Mouse (Mus musculus): ENCODE results near the gene Slc35d1. TPM values are rescaled to one million over a fixed set of nuclear protein-coding genes. Genes with fewer than 3 reads are reported as not detected.
"Not testable (repeated sequence)": the region's sequence is repeated elsewhere in the genome, so short reads cannot be mapped to it uniquely, and the experiment has no call there.

The Slc35d1 gene
- polyA plus RNA-seq, 1 experiment = 1.4 TPM

DNA sequence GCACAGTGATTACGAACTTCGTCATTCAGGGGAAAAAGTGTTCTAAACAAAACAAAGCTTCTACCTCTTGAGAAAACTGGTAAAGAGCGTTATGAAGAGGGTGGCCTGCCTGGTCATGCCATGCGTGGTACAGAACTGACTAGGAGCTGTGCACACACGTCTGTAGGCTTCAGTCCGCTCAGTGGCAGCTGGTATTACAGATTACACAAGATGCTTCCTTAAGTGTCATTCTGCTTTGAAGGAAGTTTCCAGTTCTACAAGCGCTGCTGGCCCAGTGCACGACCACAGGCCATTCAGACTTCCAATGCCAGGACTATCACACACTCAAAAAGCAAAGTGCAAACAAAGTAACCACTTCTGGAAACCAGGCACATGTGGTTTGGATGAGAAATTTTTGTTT, 17.6 kb downstream of the Slc35d1 start:
- Histone ChIP-seq H3K27me3 (replicated peaks) (no peaks in the 10 kb centered on the region), H3K4me3 (replicated peaks) (no peak overlapping the region), H3K36me3 (replicated peaks; ENCODE audit: low read length) (peaks cover 92% of the 10 kb centered on the region), H3K9me3 (no peaks in the 10 kb centered on the region), H3K4me1 (peaks cover 22% of the 10 kb centered on the region)
- no peak for TF ChIP-seq GATA1 (IDR thresholded peaks at IDR 0.05; ENCODE audit: borderline replicate concordance, low read length)
- TF ChIP-seq FLI1 (IDR thresholded peaks at IDR 0.05; ENCODE audit: low read length) = no peak

DNA sequence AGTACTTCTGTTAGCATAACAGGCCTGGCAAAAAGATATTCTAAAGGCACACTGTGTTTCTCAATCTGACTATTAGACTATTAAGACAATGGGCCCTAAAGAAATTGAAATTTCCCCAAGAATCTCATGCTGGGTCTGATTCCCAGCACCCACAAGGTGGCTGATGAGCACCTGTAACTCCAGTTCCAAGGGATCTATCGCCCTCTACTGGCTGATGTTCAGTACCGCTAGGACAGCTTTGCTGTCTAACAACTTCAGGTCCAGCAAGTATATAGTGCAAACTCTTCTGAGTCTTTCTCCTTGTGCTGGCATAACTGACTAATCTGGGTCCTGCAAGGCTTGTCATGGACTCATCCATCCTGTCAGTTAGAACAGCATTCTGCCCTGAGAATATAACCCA, 22.5 kb downstream of the Slc35d1 start:
- peaks cover 91% of the 10 kb centered on the region for H3K36me3 ChIP-seq (replicated peaks; ENCODE audit: low read length)
- H3K4me3 ChIP-seq (replicated peaks) = no peak overlapping the region
- peaks cover 3% of the 10 kb centered on the region; the same call in 1 of the 2 replicates for H3K9me3 ChIP-seq
- H3K4me1 ChIP-seq = peaks cover 62% of the 10 kb centered on the region
- no peaks in the 10 kb centered on the region for H3K27me3 ChIP-seq (replicated peaks)
- TF ChIP-seq FLI1 (IDR thresholded peaks at IDR 0.05; ENCODE audit: low read length) (no peak), GATA1 (IDR thresholded peaks at IDR 0.05; ENCODE audit: borderline replicate concordance, low read length) (no peak)

DNA sequence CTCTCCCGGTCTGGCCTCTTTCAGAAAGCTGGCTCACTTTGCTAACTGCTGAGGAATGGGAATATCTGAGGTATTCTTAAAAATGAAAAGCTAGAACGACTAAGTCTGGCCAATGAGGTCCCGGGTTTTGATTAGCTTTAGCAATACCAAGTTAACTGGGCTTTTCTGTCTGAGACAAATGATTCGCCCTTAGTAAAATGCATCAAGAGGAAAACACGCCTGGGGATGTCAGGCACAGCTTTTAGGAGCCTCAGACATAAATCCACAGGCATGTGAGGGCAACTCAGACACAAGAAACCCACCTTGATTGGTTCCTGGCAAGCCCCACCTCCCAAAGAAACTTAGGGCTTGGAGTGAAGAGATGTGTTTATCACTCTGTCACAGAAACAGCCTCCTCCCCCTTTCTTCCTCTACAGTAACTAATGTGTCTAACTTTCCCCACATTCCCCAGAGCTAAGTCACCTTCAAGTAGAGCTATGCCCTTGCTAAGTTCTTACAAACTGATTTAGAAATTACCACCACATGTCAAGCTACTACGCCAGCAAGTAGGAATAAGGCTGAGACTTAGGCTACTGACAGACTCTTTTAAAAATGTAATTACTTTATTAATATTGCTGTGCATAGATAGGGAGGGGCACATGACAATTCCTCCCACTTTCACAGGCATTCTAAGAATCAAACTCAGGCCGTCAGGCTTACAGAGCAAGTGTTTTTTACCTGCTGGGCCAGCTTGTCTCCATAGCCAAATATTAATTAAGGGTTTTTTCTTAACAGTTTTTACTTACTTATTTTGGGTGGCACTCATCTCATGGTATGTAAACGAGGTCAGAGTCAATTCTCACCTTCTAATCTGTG, 26.0 kb downstream of the Slc35d1 start:
- H3K36me3 ChIP-seq (replicated peaks; ENCODE audit: low read length) = peaks cover 87% of the 10 kb centered on the region

DNA sequence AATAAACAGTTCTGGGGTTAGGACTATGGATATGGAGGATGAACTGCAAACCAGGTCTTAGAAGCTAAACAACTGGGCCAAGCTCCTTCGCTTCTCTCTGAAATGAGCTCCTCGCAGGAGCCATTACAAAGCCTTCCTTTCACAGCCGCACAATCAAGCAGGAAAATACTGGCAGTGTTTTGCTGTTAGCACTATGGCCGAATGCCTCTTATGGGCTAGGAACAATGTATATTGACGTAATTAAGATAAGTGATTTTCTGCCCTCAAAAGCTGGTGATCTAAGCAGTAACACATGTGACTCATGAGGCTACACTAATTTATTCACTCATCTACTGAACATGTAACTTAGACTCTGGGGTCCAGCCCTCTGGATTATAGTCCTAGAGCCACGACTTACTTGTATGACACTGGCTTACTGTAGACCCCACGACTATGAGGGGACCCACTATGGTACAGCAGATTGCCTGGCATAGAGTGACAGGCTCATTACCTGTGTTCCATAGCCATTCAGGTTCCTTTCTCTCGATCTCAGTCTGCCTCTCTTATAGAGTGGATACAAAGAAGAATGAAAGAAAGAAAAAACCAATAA, 34.6 kb downstream of the Slc35d1 start:
- H3K36me3 ChIP-seq (replicated peaks; ENCODE audit: low read length) = peaks cover 73% of the 10 kb centered on the region
- no peaks in the 10 kb centered on the region for H3K27me3 ChIP-seq (replicated peaks)
- H3K4me1 ChIP-seq = peaks cover 36% of the 10 kb centered on the region
- no peaks in the 10 kb centered on the region for H3K9me3 ChIP-seq
- TF ChIP-seq FLI1 (IDR thresholded peaks at IDR 0.05; ENCODE audit: low read length) (no peak), GATA1 (IDR thresholded peaks at IDR 0.05; ENCODE audit: borderline replicate concordance, low read length) (no peak)
- H3K4me3 ChIP-seq (replicated peaks) = no peak overlapping the region

More for the DNA sequence above, 26.0 kb downstream of the Slc35d1 start:
- H3K9me3 ChIP-seq = peaks cover 3% of the 10 kb centered on the region; the same call in 1 of the 2 replicates
- TF ChIP-seq FLI1 (IDR thresholded peaks at IDR 0.05; ENCODE audit: low read length) (no peak), GATA1 (IDR thresholded peaks at IDR 0.05; ENCODE audit: borderline replicate concordance, low read length) (no peak)
- H3K4me1 ChIP-seq = peaks cover 66% of the 10 kb centered on the region
- H3K4me3 ChIP-seq (replicated peaks) = no peak overlapping the region
- no peaks in the 10 kb centered on the region for H3K27me3 ChIP-seq (replicated peaks)

DNA sequence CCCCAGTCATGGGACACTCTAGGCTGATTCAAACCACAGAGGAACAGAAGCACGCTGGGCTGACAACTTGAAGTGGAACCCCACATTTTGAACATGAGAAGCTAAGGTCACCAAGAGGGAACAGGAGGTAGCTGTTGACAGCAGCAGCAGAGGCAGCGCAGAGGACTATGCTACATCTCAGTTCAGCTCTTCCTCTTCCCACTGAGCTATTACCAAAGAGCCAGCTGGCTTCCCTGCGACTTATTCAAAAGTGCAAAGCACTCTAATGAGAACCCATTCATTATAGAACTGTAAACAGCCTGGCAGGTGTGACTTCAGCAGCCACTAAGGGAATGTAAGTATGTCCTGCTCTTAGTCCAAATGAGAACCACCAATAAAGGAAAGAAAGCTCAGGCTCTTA, 35.4 kb downstream of the Slc35d1 start:
- Histone ChIP-seq H3K4me3 (replicated peaks) (no peak overlapping the region), H3K27me3 (replicated peaks) (no peaks in the 10 kb centered on the region), H3K36me3 (replicated peaks; ENCODE audit: low read length) (peaks cover 74% of the 10 kb centered on the region), H3K4me1 (peaks cover 36% of the 10 kb centered on the region), H3K9me3 (no peaks in the 10 kb centered on the region)
- TF ChIP-seq GATA1 (IDR thresholded peaks at IDR 0.05; ENCODE audit: borderline replicate concordance, low read length) (no peak), FLI1 (IDR thresholded peaks at IDR 0.05; ENCODE audit: low read length) (no peak)

DNA sequence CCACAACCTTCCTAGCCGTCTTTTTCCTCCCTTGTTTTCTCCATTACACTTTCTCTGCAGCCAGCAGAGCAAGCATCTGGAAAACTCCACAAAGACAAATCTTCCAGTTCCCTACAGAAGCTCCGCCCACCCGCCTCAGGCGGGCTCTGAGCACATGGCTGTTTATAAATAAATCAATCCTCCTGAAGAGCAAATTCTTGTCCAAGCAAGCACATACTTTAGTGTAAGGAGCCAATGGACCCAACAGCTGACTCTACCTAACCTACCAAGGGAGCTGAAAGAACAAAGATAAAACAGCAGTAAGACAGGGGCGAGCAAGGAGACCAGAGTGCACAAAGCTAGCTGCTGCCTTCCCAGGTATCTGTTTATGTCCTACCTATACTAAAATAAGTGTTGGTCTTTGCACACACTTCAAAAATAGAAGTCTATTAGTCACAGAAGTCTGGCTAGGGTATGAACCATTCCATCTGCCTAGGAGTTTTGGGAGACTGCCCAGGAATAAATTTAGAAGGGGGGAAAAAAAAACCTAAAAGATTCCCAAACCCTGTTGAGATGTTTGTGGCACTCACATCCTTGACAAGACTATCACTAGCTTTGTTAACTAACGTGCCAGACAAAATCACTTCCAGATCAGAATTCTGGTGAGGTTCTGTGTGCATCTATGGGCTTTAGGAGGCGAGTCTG, 36.2 kb downstream of the Slc35d1 start:
- Histone ChIP-seq H3K9me3 (no peaks in the 10 kb centered on the region), H3K36me3 (replicated peaks; ENCODE audit: low read length) (peaks cover 74% of the 10 kb centered on the region), H3K4me1 (peaks cover 36% of the 10 kb centered on the region), H3K27me3 (replicated peaks) (no peaks in the 10 kb centered on the region), H3K4me3 (replicated peaks) (no peak overlapping the region)
- TF ChIP-seq GATA1 (IDR thresholded peaks at IDR 0.05; ENCODE audit: borderline replicate concordance, low read length) (no peak), FLI1 (IDR thresholded peaks at IDR 0.05; ENCODE audit: low read length) (no peak)

DNA sequence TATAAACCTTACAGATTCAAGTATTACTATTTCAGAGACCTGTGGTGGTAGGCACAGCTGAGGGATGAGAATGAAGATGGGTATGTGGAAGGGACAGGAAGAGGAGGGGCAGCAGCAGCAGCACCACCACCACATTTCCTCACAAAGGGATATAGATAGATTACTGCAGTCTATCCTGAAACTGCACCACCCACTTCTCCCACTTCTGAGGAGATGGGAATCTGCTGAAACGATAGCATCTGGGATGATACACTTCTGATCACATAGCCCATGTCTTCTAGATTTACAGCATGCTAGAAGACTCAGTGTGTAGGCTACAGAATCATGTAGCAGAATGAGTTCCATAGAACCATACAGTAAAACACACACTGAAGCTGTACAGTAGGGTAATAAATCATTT, 37.3 kb downstream of the Slc35d1 start:
- Histone ChIP-seq H3K9me3 (no peaks in the 10 kb centered on the region), H3K4me1 (peaks cover 30% of the 10 kb centered on the region), H3K36me3 (replicated peaks; ENCODE audit: low read length) (peaks cover 72% of the 10 kb centered on the region), H3K4me3 (replicated peaks) (no peak overlapping the region), H3K27me3 (replicated peaks) (no peaks in the 10 kb centered on the region)
- TF ChIP-seq FLI1 (IDR thresholded peaks at IDR 0.05; ENCODE audit: low read length) (no peak), GATA1 (IDR thresholded peaks at IDR 0.05; ENCODE audit: borderline replicate concordance, low read length) (no peak)

DNA sequence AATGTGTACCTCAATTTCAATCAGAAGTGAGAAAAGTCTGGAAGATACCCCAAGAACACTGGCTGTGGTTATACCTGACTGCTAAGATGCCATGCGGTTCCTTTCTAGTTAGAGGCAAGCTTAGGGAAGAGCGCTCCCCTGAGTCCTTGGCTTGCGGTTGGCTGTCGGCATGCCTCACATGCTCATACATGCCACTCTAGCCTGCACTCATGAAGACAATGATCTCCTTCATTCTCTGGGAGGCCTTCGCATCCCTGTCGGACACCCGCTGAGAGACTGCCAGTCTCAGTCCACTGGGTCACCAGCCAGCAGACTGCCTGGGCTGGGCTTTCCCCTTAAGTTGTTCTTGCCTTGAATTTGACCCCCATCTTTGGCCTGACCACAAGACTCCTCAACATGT, 41.0 kb downstream of the Slc35d1 start:
- Histone ChIP-seq H3K4me1 (peaks cover 14% of the 10 kb centered on the region), H3K4me3 (replicated peaks) (no peak overlapping the region), H3K27me3 (replicated peaks) (no peaks in the 10 kb centered on the region), H3K36me3 (replicated peaks; ENCODE audit: low read length) (peaks cover 74% of the 10 kb centered on the region), H3K9me3 (no peaks in the 10 kb centered on the region)
- TF ChIP-seq GATA1 (IDR thresholded peaks at IDR 0.05; ENCODE audit: borderline replicate concordance, low read length) (no peak), FLI1 (IDR thresholded peaks at IDR 0.05; ENCODE audit: low read length) (no peak)

DNA sequence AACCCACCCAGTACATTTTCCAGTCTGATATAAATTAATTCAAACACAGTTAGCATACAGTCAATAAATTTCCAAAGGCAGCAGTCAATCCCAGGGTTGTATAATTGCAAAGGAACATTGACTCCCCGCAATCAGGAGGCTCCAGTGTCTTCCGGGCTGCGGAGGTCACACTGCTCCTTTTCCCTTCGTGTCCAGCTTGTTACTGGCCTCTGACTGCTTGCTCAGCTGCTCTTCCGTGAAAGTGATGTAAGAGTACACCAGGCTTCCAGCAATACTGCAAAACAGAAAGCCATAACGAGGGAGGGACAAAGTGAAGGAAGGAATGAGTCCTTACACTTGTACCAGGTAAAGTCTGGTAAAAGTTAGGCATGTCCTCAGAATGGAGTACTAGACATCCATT, 41.5 kb downstream of the Slc35d1 start:
- no peak overlapping the region for H3K4me3 ChIP-seq (replicated peaks)
- peaks cover 11% of the 10 kb centered on the region for H3K4me1 ChIP-seq
- H3K9me3 ChIP-seq = peaks cover 3% of the 10 kb centered on the region; the same call in 1 of the 2 replicates
- H3K27me3 ChIP-seq (replicated peaks) = no peaks in the 10 kb centered on the region
- H3K36me3 ChIP-seq (replicated peaks; ENCODE audit: low read length) = peaks cover 74% of the 10 kb centered on the region
- TF ChIP-seq FLI1 (IDR thresholded peaks at IDR 0.05; ENCODE audit: low read length) = no peak

DNA sequence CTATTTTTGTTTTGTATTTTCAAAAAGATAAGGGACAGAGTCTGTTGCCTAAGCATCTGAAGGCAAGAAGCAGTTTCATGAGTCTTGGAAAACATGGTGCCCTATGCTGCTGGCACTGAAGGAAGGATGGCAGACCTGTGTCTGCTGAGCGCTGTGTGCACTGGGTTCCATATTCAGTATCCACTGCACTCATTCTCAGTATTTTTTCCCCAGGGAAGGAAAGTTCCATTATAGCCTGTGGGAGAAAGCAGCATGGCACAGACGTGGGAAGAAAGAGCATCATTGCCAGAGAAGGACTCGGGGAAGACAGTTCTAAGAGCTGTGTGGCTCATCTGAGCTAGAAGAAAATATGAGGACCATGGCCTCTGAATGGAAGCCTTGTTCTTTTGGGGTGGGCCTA, 43.7 kb downstream of the Slc35d1 start:
- Histone ChIP-seq H3K9me3 (peaks cover 3% of the 10 kb centered on the region; the same call in 1 of the 2 replicates), H3K36me3 (replicated peaks; ENCODE audit: low read length) (peaks cover 61% of the 10 kb centered on the region), H3K27me3 (replicated peaks) (no peaks in the 10 kb centered on the region), H3K4me3 (replicated peaks) (no peak overlapping the region), H3K4me1 (no peaks in the 10 kb centered on the region)
- TF ChIP-seq FLI1 (IDR thresholded peaks at IDR 0.05; ENCODE audit: low read length) (no peak), GATA1 (IDR thresholded peaks at IDR 0.05; ENCODE audit: borderline replicate concordance, low read length) (no peak)

DNA sequence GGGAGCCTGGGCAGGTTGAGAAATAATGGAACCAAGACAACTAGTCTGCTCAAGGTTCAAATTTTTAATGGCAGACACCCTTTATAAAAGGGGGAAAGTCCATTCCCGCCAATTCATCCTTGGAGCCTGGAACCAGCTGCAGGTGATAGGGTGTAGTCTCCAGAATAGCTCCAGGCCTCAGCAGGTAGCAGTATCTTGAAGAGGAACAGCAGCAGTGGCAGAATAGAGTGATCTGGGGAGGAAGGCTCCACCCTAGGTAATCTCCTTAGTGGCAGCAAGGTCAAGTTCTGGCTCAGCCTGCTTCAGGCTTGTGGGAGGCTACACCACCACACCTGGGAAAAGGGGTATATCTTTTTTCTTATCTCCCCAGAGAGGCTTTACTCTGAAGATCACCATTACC, 48.8 kb downstream of the Slc35d1 start:
- not testable (repeated sequence) for H3K4me1 ChIP-seq; H3K4me3 ChIP-seq (replicated peaks); H3K27me3 ChIP-seq (replicated peaks); H3K9me3 ChIP-seq
- H3K36me3 ChIP-seq (replicated peaks; ENCODE audit: low read length) = peaks cover 64% of the 10 kb centered on the region
